Mouse (Mus musculus) NIH3T3 (cell line): Measurements from ENCODE around the gene Cyp4a32.
"Not testable (repeated sequence)": the region's sequence is repeated elsewhere in the genome, so short reads cannot be mapped to it uniquely, and the experiment has no call there.

ENCODE experiments used
- DNase-seq: peaks from one replicate; pipeline ENCODE4 v3.0.0-alpha.2; 2012; ENCODE audit warnings: low read depth

Gene Cyp4a32

GRCm38 (mm10) chr4:115600611-115601010 is at the start of gene Cyp4a32:
Cyp4a32 (plus strand) TSS chr4:115600969.
- DNase-seq: not testable (repeated sequence)

GRCm38 (mm10) chr4:115552726-115553125 is 48.0 kb upstream of the Cyp4a32 start:
- DNase-seq: no peak

DNA sequence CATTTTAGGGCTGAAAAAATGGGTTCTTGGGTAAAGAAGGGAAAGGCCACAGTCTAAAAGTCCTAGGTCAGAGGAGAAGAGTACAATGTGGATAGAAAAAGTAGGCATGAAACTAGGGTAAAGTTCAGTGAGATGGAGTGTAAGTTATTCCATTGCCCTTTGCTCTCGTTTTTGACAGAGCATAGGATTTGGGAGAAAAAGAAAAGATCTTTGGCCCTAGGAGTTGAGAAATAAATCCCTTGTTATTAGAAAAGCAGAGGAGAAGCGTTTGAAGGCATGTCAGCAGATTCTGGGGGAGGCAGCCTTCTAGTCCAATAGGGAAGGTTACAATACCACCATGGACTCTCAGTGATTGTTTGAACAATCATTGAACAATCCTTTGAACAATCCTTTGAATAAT is 45.3 kb upstream of the Cyp4a32 start:
- DNase-seq: no peak

DNA sequence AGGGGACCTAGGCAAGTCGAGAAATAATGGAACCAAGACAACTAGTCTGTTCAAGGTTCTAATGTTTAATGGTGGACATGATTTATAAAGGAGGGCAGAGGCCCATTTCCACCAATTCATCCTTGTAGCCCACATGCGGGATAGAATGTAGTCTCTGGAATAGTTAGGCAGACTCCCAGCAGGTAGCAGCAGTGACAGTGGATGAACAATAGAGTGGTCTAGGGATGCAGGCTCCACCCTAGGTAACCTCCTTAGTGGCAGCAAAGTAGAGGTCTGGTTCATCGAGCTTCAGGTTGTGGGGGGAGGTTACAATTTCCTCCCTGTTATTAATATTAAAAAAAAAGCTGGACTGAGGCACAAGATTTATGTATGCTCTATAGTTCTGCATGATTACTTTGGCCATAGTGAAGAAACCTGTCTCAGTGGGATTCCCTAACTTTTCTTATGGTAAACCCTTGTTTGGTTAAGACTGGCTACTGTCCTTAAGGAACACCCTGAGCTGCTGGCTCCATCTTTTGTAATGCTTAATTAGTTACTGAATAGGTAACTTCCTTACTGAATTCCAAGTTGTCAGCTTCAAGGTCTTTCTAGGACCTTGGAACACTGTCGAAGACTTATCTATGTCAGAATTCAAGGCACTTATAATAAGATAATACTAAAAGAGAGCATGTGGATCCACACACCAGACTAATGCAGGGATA is 42.8 kb upstream of the Cyp4a32 start:
- no peak for DNase-seq

- not testable (repeated sequence) for DNase-seq
These were observed 39.5 kb upstream of the Cyp4a32 start for GRCm38 (mm10) chr4:115561236-115561635.

DNA sequence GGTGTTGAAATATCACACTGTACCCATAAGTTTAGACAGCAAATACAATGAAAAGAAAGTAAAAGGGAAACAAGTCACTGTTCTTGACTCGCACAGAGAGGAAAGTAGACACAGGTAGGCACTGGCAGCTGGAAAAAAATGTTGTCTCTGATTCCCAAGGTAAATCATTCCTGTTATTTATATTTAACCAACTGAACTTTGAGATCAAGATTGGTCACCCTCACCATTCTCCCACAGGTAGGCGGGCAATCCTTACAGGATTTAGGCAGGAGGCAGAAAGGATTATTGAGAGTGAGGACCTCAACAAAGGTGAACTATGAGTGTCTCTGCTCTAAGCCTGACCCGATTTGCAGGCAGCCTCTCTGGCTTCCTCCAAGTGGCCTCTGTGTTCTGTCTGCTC is 37.4 kb upstream of the Cyp4a32 start, which contains the start of gene Cyp4a31:
TSS of gene Cyp4a31 (plus strand) at position 249 of the 400 bp plus-strand sequence.
- DNase-seq: no peak

DNA sequence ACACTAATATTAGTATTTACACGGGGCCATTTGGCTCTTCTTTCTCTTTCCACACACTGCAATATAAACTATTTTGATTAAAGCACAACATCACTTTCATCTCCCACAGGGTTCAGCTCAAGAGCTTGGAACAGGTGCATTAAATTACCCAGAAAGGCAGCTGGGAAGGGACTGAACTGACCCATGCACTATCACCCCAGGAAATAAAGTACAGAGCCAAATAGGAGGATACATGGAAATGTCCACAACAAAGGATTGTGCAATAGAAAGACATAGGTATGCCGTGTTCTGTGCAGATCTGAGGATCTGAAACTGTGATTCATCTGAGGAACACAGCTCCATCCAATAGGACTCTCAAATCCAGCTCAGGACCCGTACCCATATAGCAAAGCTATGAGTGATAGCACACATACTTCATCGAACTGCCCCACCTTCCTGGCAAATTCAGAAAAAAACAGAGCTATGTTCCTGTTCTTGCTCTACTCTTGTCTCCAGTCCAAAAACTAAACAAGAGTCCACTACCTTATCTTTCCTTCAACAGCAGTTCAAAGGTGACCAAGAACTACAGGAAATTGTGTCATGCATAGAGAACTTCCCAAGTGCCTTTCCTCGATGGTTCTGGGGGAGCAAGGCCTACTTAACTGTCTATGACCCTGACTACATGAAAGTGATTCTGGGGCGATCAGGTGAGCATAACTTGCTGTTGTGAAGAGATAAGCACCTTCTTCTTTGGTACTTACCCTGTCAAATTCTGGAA is 36.1 kb upstream of the Cyp4a32 start:
- DNase-seq: not testable (repeated sequence)

DNA sequence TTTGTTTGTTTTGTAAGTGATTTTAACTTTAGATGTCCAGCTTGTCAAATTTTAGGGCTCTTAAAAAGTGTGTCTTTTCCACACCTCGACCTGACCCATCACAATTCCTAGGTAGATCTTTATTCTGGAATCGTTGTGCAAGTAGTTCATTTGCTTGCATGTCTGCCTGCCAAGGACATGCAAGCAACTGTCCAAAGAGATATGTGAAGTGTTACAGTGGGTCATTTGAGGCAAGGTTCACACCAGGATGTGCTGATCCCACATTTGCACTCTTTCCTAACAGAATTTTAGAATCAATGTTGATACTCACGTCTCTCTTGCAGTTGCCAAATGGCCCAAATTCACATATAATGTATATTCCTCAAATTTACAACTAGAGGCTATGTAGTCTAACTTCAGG is 25.5 kb upstream of the Cyp4a32 start:
- no peak for DNase-seq

DNA sequence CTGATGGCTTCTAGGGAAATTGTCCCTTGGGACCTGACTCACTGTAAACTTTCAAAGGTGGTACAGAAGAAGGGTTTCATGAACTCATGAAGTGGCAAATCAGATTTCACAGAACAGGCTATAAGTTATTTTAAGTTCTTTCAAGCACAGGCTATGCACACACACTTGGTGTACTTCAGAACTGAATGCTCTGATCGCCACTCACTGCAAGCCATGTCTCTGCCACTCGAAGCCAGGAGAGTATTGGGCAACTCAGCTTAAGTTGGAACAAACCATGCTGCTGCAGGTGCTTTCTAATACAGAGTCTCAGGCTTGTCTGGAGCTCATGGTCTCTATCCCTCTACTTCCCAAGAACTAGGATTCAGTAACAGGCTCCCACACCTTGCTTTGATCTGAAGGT is 25.0 kb upstream of the Cyp4a32 start:
- DNase-seq: no peak

- no peak for DNase-seq
These were observed 17.7 kb upstream of the Cyp4a32 start for GRCm38 (mm10) chr4:115583036-115583435.

GRCm38 (mm10) chr4:115596357-115596756 is 4.4 kb upstream of the Cyp4a32 start:
- DNase-seq: no peak

- no peak for DNase-seq
These were observed 3.9 kb upstream of the Cyp4a32 start for GRCm38 (mm10) chr4:115596824-115597336.

- no peak for DNase-seq
These were observed 13.2 kb downstream of the Cyp4a32 start for GRCm38 (mm10) chr4:115614005-115614404.

GRCm38 (mm10) chr4:115625560-115625959 is 24.8 kb downstream of the Cyp4a32 start:
- not testable (repeated sequence) for DNase-seq

DNA sequence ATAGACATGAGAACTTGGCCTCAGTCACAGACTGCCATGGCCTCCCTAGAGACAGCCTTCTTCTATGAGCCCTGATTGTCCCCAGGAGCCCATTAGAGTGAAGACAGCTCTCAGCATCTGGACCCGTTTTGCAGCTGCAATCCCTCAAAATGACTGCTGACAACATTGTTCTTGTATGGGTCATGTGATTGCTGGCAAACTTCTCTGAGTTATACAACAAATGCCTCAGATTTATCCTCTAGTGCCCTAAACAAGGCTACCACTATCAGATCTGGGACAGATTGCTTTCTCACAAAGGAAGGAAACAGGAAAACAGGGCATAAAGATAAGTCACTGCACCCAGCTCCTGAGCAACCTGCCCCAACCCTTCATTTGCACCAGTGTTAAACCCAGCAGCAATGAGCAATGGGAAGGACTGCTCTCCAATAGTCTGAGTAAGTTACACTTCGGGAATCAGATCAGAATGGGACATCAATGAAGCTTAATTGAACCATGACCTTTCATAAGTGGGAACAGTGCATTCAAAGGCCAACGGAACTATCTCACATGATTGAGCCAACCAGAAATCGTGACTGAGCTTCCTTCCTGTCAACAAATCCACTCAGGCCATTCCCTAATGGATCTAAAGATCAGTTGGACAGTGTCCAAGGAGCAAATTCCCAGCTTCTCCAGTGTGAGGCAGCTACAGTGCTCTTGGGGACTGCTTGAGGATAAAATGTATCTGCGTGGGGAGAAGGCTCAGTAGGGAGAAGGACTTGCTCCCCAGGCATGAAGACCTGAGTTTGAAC is 42.4 kb downstream of the Cyp4a32 start:
- no peak for DNase-seq

GRCm38 (mm10) chr4:115645371-115645770 is 44.6 kb downstream of the Cyp4a32 start:
- no peak for DNase-seq

- DNase-seq: peak; percentile 66
These were observed 46.8 kb downstream of the Cyp4a32 start, which contains the start of gene Cyp4b1 for GRCm38 (mm10) chr4:115647580-115647979. Cyp4b1 (minus strand) TSS chr4:115647723.

GRCm38 (mm10) chr4:115648752-115649151 is 48.0 kb downstream of the Cyp4a32 start:
- DNase-seq: no peak

DNA sequence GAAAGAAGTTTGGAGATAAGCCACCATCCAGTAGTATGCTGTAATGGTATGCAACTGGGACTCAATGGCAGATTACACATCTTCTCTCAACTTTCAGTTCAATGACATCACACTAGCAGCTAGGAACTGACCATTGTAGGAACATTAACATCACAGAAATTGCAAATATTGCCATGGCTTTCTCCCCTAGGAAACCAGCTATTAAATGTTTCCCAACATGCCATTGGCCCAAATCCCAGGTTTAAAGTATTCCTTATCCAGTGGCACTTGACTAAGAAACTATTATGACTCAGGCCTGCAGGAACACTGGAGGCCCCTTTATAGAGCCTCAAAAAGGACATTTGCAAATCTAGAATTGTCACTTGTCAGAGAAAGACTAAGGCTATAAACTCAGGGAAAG is 48.6 kb downstream of the Cyp4a32 start:
- DNase-seq: peak; percentile 60

DNA sequence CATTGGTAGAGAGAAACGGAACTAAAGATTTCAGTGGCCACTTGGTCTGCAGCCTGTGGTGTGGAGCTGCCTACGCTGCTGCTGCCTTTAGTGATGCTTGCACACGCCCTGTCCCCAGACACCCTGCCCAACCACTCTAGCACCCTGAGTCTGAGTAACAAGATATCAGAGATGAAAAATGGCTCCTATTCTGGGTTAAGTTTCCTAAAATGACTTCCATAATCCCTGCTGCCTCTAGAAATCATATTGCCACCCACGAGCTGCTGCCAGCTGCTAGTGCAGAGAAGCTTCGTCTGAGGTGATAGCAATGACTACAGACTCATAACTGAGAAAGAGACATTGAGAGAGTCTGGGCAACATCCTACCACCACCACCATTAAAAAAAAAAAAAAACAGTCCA is 50.1 kb downstream of the Cyp4a32 start:
- no peak for DNase-seq

- not testable (repeated sequence) for DNase-seq
These were observed 55.2 kb downstream of the Cyp4a32 start for GRCm38 (mm10) chr4:115655841-115656534.

DNA sequence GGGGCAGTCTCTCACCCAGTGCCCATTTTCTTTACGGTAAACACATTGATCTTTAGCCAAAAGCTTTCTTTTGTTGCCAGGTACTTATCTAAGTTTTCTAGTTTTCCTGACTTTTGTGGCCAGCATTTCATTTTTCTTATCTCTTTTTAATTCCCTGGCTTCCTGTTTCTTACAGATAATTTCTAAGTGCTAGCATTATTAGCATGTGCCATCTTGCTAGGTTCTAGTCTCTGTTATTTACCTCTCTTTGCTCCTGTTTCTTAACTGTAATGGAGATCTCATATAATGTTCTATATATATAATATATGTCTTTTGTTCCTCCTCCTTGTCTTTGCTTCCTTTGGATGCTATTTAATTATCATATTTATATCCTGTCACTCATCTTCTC is 55.8 kb downstream of the Cyp4a32 start:
- not testable (repeated sequence) for DNase-seq
